Mouse (Mus musculus) mesoderm, embryonic 11.5 days (tissue): ENCODE results near the gene Efna1.
A peak's percentile ranks its signal among the peaks of the same experiment; 100 is the strongest.

Experiments
- DNase-seq: peaks from one replicate; pipeline ENCODE4 v3.0.0-alpha.2; 2012; ENCODE audit warnings: low read depth, low spot score

The Efna1 gene

DNA sequence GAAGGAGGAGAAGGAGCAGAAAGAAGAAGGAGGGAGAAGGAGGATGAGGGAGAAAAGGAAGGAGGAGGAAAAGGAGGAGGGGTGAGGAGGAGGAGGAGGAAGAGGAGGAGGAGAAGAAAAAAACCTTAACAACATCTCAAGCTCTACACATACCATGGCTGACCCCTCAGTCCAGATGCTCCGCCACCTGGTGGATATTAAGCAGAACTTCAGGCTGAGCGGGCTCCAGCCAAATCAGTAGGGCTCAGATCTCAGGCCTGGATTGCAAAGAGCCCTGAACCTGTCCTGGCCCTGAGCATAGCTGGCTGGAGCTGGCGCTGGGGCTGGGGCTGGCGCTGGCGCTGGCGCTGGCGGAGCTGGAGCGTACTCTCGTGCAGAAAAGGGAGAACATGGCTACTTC, 27.1 kb upstream of the Efna1 start:
- peak; percentile 78 for DNase-seq

DNA sequence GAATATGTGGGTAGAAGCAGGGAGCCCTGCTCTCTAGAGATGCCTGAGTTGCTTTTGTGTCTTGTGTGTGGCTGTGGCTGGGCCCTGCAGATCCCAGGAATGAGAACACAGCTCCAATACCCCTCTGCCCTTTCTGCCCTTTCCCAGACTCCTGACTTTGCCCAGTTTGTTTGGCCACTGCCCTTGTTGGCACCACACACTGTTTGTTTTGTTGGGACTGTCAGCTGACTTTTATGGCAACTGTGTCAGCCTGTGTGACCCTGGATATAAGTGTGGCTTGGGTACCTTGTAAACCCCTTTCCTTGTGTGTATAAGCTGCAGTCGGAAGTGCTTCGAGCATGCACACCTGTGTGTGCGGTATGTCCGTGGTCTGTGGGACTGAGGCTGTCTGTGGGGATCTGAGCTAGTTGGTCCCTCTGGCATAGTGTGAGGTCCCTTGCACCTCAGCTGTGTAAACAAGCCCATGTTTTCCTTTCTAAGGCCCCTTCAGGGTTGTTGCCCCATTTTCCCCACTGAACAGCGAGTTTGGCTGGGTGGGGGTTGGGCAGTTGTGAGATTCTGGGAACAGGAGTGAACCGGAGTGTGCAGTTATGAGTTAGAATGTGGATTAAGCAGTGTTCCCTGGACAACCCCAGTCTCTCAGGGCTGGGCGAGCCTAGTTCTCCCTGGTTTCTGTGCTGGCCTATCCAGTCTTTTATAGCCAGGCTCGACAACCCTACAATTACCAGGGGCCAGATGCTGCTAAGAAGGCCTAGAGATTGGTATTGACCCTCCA, 24.8 kb upstream of the Efna1 start:
- no peak for DNase-seq

GRCm38 (mm10) chr3:89305105-89305504, 24.2 kb upstream of the Efna1 start:
- no peak for DNase-seq

DNA sequence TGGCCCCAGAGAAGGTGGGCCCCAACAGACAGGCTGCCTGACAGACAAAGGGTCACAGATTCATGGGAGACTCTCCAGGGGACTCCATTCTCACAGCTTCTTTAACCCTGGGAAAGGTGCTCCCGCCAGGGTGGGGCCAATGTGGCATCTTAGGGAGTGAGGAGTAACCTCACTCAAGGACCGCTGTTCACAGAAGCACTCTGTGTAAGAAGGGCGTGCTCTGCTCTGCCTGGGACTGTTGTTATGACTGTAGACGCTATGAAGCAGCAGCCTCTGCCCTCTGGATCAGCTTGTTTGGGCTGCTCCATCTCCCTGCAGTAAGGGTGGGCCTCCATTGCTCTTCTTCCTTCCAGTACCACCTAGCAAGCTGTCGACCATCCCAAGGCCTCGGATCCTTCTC, 23.5 kb upstream of the Efna1 start:
- DNase-seq = no peak

- no peak for DNase-seq
Measured at GRCm38 (mm10) chr3:89300514-89300913, 19.6 kb upstream of the Efna1 start.

DNA sequence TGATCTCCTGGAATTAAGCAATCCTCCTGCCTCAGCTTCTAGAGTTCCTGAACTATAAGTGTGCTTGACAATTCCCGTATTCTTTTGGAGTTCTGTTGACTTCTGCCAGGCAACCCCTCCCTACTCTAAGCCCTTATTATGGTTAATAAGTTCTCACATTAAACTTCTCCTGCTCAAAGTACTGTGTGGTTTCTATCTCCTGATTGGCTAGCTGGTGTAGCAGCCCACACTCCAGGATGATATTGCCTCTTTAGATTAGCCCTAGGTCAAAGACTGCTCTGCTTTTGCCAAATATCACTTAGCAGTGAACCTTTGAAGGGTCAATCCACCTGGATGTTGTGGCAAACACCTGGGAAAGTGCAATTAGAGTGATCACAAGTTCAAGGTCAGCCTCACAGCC, 19.1 kb upstream of the Efna1 start:
- no peak for DNase-seq

- no peak for DNase-seq
Measured at GRCm38 (mm10) chr3:89299499-89299898, 18.6 kb upstream of the Efna1 start.

DNA sequence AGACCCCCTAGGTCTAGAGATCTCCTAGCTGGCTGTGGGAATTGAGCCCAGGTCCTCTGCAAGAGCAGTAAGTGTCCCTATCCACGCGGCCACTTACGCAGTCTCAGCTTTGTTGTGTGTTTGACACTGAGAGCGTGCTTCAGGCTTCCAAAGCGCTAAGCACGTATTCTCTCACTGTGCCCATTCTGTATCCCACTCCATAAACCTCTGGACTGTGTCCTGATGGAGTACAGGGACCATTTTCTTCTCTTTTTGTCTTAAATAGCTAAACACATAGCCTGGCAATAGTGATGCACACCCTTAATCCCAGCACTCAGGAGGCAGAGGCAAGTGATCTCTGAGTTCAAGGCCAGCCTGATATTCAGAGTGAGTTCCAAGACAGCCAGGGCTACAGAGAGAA, 18.0 kb upstream of the Efna1 start:
- DNase-seq = no peak

GRCm38 (mm10) chr3:89296761-89297396, 15.9 kb upstream of the Efna1 start:
- DNase-seq = no peak

GRCm38 (mm10) chr3:89295685-89296230, 14.8 kb upstream of the Efna1 start:
- DNase-seq = no peak

DNA sequence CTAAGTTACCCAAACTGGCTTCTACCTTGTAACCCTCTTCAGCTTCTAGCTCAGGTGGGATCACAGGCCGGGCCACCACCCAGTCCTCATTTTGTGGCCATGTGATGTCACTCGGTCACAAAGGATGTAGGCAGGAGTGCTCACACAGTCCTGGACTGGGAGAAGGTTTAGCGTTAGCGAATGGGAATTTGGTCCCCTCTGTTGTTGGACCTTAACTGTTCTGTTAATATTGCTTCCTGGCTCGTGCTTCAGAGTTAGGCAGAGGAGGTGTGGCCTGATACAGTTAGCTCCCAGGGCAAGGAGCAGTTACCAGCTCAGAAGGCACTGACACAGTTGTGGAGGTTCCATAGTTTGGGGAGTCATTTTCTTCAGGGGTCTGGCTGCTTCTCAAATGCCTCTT, 13.3 kb upstream of the Efna1 start:
- no peak for DNase-seq

DNA sequence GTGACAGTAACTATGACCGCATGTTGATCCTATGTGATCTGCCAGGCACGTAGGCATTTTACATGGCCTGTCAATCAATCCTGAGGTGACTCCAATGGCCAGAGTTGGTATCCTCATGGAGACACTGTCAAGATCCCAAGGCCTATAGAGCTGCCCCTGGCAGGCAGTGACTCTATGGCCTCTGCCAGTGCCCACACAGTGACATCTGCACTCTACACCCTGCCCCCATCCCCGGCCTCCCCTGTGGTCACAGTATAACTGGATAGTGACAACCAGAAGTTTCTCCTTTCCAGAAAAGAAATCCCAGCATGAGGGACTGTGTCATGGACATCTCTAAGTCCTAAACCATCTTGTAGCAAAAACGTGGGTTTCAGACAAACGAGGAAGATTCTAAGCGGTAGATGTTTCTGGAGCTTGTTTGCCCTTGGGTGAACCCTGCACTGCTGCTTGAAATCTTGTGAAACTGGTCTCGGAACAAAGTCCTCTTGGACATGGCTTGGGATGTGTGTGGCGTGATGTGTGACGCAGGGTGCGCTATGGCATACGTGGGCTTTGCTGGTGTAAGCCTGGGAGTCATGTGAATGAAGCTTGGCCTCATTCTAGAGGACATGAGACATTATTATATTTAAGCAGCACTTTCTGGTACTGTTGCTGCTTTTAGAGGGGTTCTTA, 12.4 kb upstream of the Efna1 start:
- no peak for DNase-seq

- no peak for DNase-seq
Measured at GRCm38 (mm10) chr3:89292303-89292702, 11.4 kb upstream of the Efna1 start.

GRCm38 (mm10) chr3:89291874-89292273, 10.9 kb upstream of the Efna1 start:
- DNase-seq = no peak

DNA sequence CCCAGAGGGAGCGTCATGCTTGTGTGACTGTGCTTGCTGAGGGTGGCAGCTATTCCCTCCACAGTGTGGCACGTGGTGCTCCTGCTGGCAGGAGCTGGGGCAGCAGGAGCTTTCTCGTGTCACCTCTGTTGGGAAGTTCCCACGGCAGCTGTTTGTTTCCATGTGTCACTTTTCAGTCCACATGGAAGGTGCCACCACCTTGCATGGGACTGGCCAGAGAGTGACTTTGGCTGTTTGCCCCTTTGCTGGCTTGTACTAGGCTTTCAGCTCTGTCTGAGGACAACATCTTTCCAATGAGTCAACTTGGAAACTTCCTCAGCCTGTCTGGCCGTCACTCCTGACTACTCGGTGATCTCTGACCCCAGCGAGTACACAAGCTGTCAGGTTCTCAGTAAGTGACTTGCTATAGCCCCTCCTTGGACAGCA, 7.6 kb upstream of the Efna1 start:
- no peak for DNase-seq

GRCm38 (mm10) chr3:89287286-89287685, 6.3 kb upstream of the Efna1 start:
- DNase-seq = no peak

GRCm38 (mm10) chr3:89285526-89285925, 4.6 kb upstream of the Efna1 start:
- no peak for DNase-seq

DNA sequence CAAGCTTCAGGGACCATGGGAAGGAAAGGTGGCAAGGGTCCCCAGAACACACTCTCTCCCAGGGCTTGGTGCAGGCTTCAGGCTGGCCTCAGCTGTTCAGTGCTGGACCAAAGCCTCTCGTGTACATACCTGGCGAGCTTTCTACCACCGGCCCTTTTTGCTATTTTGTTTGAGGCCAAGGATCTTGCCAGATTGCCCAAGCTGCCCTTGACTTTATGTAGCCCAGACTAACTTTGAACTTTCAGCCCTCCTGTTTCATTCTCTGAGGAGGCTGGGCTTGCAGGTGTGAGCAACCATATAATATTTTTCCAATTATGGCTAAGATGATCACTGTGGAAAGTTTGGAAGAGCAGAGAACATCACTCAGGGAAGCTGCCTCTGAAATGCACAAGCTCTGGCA, 3.3 kb upstream of the Efna1 start:
- no peak for DNase-seq

- DNase-seq = no peak
Measured at GRCm38 (mm10) chr3:89282291-89282643, 1.3 kb upstream of the Efna1 start.

- peak; percentile 86 for DNase-seq
Measured at GRCm38 (mm10) chr3:89281579-89282290, 793 bp upstream of the Efna1 start.

- peak; percentile 33 for DNase-seq
Measured at GRCm38 (mm10) chr3:89280050-89280605, 814 bp downstream of the Efna1 start.
